Mouse (Mus musculus) forebrain, embryonic 10.5 days (tissue): ENCODE data around the gene Nhlrc4. TPM values are rescaled to one million over a fixed set of nuclear protein-coding genes. Genes with fewer than 3 reads are reported as not detected.

ENCODE experiments used
- DNase-seq: peaks from one replicate; pipeline ENCODE4 v3.0.0-alpha.2; 2017; ENCODE audit warnings: low spot score; ENCODE audit errors: extremely low spot score
- H3K27ac ChIP-seq: fragments of 300-500 bp; sonication (generic); 2 replicates; pipeline ENCODE4 v1.5.1; 2016; ENCODE audit warnings: mild to moderate bottlenecking
- H3K27me3 ChIP-seq: fragments of 300-500 bp; sonication (generic); 2 replicates; pipeline ENCODE4 v1.6.1; 2016; ENCODE audit warnings: mild to moderate bottlenecking; ENCODE audit not compliant: poor library complexity, severe bottlenecking
- H3K36me3 ChIP-seq: fragments of 300-500 bp; sonication (generic); replicated peaks from 2 replicates; pipeline ENCODE4 v1.6.1; 2016; ENCODE audit warnings: mild to moderate bottlenecking, moderate library complexity
- H3K4me1 ChIP-seq: fragments of 300-500 bp; sonication (generic); 2 replicates; pipeline ENCODE4 v1.6.1; 2016
- H3K4me3 ChIP-seq: fragments of 300-500 bp; sonication (generic); 2 replicates; pipeline ENCODE4 v1.5.1; 2016; ENCODE audit warnings: mild to moderate bottlenecking, moderate library complexity
- H3K9me3 ChIP-seq: fragments of 300-500 bp; sonication (generic); 2 replicates; pipeline ENCODE4 v1.6.1; 2016; ENCODE audit warnings: mild to moderate bottlenecking, moderate library complexity
- WGBS: fragments of 180-500 bp; shearing (Covaris S2); methylation state at CpG from one replicate; pipeline ENCODE4 v1.1.7; 2016; 5-methylcytosine and 5-hydroxymethylcytosine counted together
- polyA plus RNA-seq: library from polyadenylated mRNA; unstranded; fragments of >200 nt; fragmentation: Nextera tagmentation; extraction: Ambion mirVana; gene quantifications from 2 replicates; pipeline ENCODE4 v1.2.1, GENCODE M21; 2016

Nhlrc4 gene
- polyA plus RNA-seq, 1 experiment from 2014 or later = 0.89 TPM

GRCm38 (mm10) chr17:25943221-25943620, 1.5 kb downstream of the Nhlrc4 start:
- H3K4me1 ChIP-seq = peaks cover 57% of the 10 kb centered on the region
- peaks cover 12% of the 10 kb centered on the region for H3K36me3 ChIP-seq
- H3K9me3 ChIP-seq = no peaks in the 10 kb centered on the region
- 88% methylated on average over 3 of the region's 3 CpGs for WGBS
- peak overlapping the region; percentile 97 for H3K27ac ChIP-seq
- no peak for DNase-seq
- peak overlapping the region; percentile 94; the same call in 1 of the 2 replicates for H3K4me3 ChIP-seq
- peaks cover 7% of the 10 kb centered on the region; the same call in 1 of the 2 replicates for H3K27me3 ChIP-seq

GRCm38 (mm10) chr17:25942597-25943151, 2.1 kb downstream of the Nhlrc4 start:
- H3K4me3 ChIP-seq = peak overlapping the region; percentile 94
- peak overlapping the region; percentile 97 for H3K27ac ChIP-seq
- H3K9me3 ChIP-seq = no peaks in the 10 kb centered on the region
- H3K4me1 ChIP-seq = peaks cover 57% of the 10 kb centered on the region
- peaks cover 16% of the 10 kb centered on the region for H3K36me3 ChIP-seq
- 81% methylated on average over 2 of the region's 2 CpGs for WGBS
- DNase-seq = no peak
- peaks cover 4% of the 10 kb centered on the region; the same call in 1 of the 2 replicates for H3K27me3 ChIP-seq

- H3K27ac ChIP-seq = peak overlapping the region; percentile 97
- peak; percentile 77 for DNase-seq
- no peaks in the 10 kb centered on the region for H3K27me3 ChIP-seq
- peaks cover 26% of the 10 kb centered on the region for H3K36me3 ChIP-seq
- no peaks in the 10 kb centered on the region for H3K9me3 ChIP-seq
- H3K4me3 ChIP-seq = peak overlapping the region; percentile 94
- 3% methylated on average over 54 of the region's 54 CpGs for WGBS
- peaks cover 57% of the 10 kb centered on the region for H3K4me1 ChIP-seq
These were observed 3.1 kb downstream of the Nhlrc4 start for GRCm38 (mm10) chr17:25941511-25942241.

- 91% methylated on average over 1 of the region's 1 CpGs for WGBS
These were observed 10.2 kb downstream of the Nhlrc4 start for GRCm38 (mm10) chr17:25934526-25934925.

GRCm38 (mm10) chr17:25925348-25925747, 19.4 kb downstream of the Nhlrc4 start:
- WGBS = 83% methylated on average over 2 of the region's 2 CpGs

More at GRCm38 (mm10) chr17:25934526-25934925, 10.2 kb downstream of the Nhlrc4 start:
- H3K4me1 ChIP-seq = no peaks in the 10 kb centered on the region
- H3K27ac ChIP-seq = no peak overlapping the region
- H3K36me3 ChIP-seq = peaks cover 95% of the 10 kb centered on the region
- DNase-seq = no peak
- no peak overlapping the region for H3K4me3 ChIP-seq
- H3K9me3 ChIP-seq = no peaks in the 10 kb centered on the region
- no peaks in the 10 kb centered on the region for H3K27me3 ChIP-seq

GRCm38 (mm10) chr17:25922120-25922519, 22.6 kb downstream of the Nhlrc4 start:
- no peak overlapping the region for H3K27ac ChIP-seq
- 87% methylated on average over 5 of the region's 5 CpGs for WGBS
- H3K9me3 ChIP-seq = no peaks in the 10 kb centered on the region
- no peak overlapping the region for H3K4me3 ChIP-seq
- H3K4me1 ChIP-seq = peaks cover 27% of the 10 kb centered on the region
- H3K27me3 ChIP-seq = no peaks in the 10 kb centered on the region
- DNase-seq = no peak
- peaks cover 28% of the 10 kb centered on the region for H3K36me3 ChIP-seq

More at GRCm38 (mm10) chr17:25925348-25925747, 19.4 kb downstream of the Nhlrc4 start:
- no peak for DNase-seq
- Histone ChIP-seq H3K4me3 (no peak overlapping the region), H3K9me3 (no peaks in the 10 kb centered on the region), H3K4me1 (peaks cover 10% of the 10 kb centered on the region), H3K27me3 (no peaks in the 10 kb centered on the region), H3K27ac (no peak overlapping the region), H3K36me3 (peaks cover 50% of the 10 kb centered on the region)

GRCm38 (mm10) chr17:25919786-25920642, 24.7 kb downstream of the Nhlrc4 start:
- DNase-seq = peak; percentile 99
- Histone ChIP-seq H3K4me1 (peaks cover 27% of the 10 kb centered on the region), H3K9me3 (no peaks in the 10 kb centered on the region), H3K27me3 (no peaks in the 10 kb centered on the region), H3K36me3 (peaks cover 20% of the 10 kb centered on the region), H3K4me3 (peak overlapping the region; percentile 98), H3K27ac (peak overlapping the region; percentile 91)
- under 1% methylated on average over 40 of the region's 40 CpGs for WGBS

GRCm38 (mm10) chr17:25919144-25919785, 25.5 kb downstream of the Nhlrc4 start, which contains the start of gene Rab40c:
Rab40c (minus strand) TSS chr17:25919727.
- Histone ChIP-seq H3K27me3 (no peaks in the 10 kb centered on the region), H3K9me3 (no peaks in the 10 kb centered on the region), H3K36me3 (peaks cover 20% of the 10 kb centered on the region), H3K4me1 (peaks cover 27% of the 10 kb centered on the region), H3K4me3 (peak within 1 kb of the TSS; percentile 98), H3K27ac (peak within 1 kb of the TSS; percentile 91)
- peak; percentile 46 for DNase-seq
- WGBS = under 1% methylated on average over 78 of the region's 78 CpGs

GRCm38 (mm10) chr17:25918037-25918750, 26.6 kb downstream of the Nhlrc4 start:
- no peak for DNase-seq
- Histone ChIP-seq H3K36me3 (peaks cover 24% of the 10 kb centered on the region), H3K27me3 (no peaks in the 10 kb centered on the region), H3K9me3 (no peaks in the 10 kb centered on the region), H3K4me1 (peaks cover 27% of the 10 kb centered on the region), H3K27ac (no peak overlapping the region), H3K4me3 (peak overlapping the region; percentile 98)
- 91% methylated on average over 9 of the region's 9 CpGs for WGBS

- no peak for DNase-seq
These were observed 27.7 kb downstream of the Nhlrc4 start for GRCm38 (mm10) chr17:25916931-25917647.

GRCm38 (mm10) chr17:25914295-25914694, 30.5 kb downstream of the Nhlrc4 start:
- 93% methylated on average over 4 of the region's 4 CpGs for WGBS
- Histone ChIP-seq H3K27ac (no peak overlapping the region), H3K27me3 (no peaks in the 10 kb centered on the region), H3K36me3 (peaks cover 32% of the 10 kb centered on the region), H3K4me3 (no peak overlapping the region), H3K9me3 (no peaks in the 10 kb centered on the region), H3K4me1 (peaks cover 16% of the 10 kb centered on the region)
- DNase-seq = no peak

More at GRCm38 (mm10) chr17:25916931-25917647, 27.7 kb downstream of the Nhlrc4 start:
- Histone ChIP-seq H3K4me3 (no peak overlapping the region), H3K27ac (no peak overlapping the region), H3K4me1 (peaks cover 27% of the 10 kb centered on the region), H3K9me3 (no peaks in the 10 kb centered on the region), H3K36me3 (peaks cover 26% of the 10 kb centered on the region), H3K27me3 (no peaks in the 10 kb centered on the region)
- 92% methylated on average over 8 of the region's 8 CpGs for WGBS
